Mouse (Mus musculus) ES-E14 (cell line): Measurements from ENCODE around the gene Mff.

Experiments
- CHD2 ChIP-seq: IDR thresholded peaks from 2 replicates; pipeline ENCODE4 v1.6.1; 2014; ENCODE audit warnings: mild to moderate bottlenecking, low read depth, low read length, inconsistent platforms
- HCFC1 ChIP-seq: IDR thresholded peaks from 2 replicates; pipeline ENCODE4 v1.6.1; 2012; ENCODE audit warnings: low read length, inconsistent platforms, borderline replicate concordance; ENCODE audit not compliant: insufficient read depth
- MAFK ChIP-seq: IDR thresholded peaks from 2 replicates; pipeline ENCODE4 v1.6.1; 2014; ENCODE audit warnings: mild to moderate bottlenecking, low read depth, low read length, inconsistent platforms; ENCODE audit not compliant: insufficient read depth
- ZC3H11A ChIP-seq: IDR thresholded peaks from 2 replicates; pipeline ENCODE4 v1.6.1; 2012; ENCODE audit warnings: low read depth, mild to moderate bottlenecking, inconsistent platforms, low read length, borderline replicate concordance
- ZNF384 ChIP-seq: IDR thresholded peaks from 2 replicates; pipeline ENCODE4 v1.6.1; 2012; ENCODE audit warnings: low read depth, low read length, inconsistent platforms

- TF ChIP-seq CHD2 (no peak), ZC3H11A (no peak), ZNF384 (no peak), HCFC1 (no peak), MAFK (no peak)
Observed at GRCm38 (mm10) chr1:82738066-82738465, 13.4 kb downstream of the Mff start.
